Mouse (Mus musculus) kidney, postnatal 4 days (tissue): ENCODE data around the gene Gm14403.
A peak's percentile ranks its signal among the peaks of the same experiment; 100 is the strongest.
"Not testable (repeated sequence)": the region's sequence is repeated elsewhere in the genome, so short reads cannot be mapped to it uniquely, and the experiment has no call there.

Experiments
- DNase-seq, 2 experiments: peaks; one replicate each; pipeline ENCODE4 v3.0.0; 2021; ENCODE audit warnings: mixed read lengths in 2 of 2

The Gm14403 gene

GRCm38 (mm10) chr2:177498067-177498466, at the start of gene Gm14403:
Gm14403 (plus strand) TSS chr2:177498215.
- DNase-seq, result peak; percentile 46 to 63

GRCm38 (mm10) chr2:177464676-177465075, 33.3 kb upstream of the Gm14403 start, which contains the start of gene Zfp970:
Zfp970 (plus strand) TSS chr2:177464733.
- DNase-seq, result peak; percentile 28 to 62

GRCm38 (mm10) chr2:177468222-177468621, 29.8 kb upstream of the Gm14403 start:
- not testable (repeated sequence) for DNase-seq

- not testable (repeated sequence) for DNase-seq
Measured at GRCm38 (mm10) chr2:177472261-177472660, 25.8 kb upstream of the Gm14403 start.

- DNase-seq, result not testable (repeated sequence)
Measured at GRCm38 (mm10) chr2:177481971-177482370, 16.0 kb upstream of the Gm14403 start.

GRCm38 (mm10) chr2:177483238-177483948, 14.6 kb upstream of the Gm14403 start:
- DNase-seq, result not testable (repeated sequence)

GRCm38 (mm10) chr2:177499182-177499581, 1.2 kb downstream of the Gm14403 start:
- not testable (repeated sequence) for DNase-seq

GRCm38 (mm10) chr2:177505211-177505719, 7.2 kb downstream of the Gm14403 start:
- not testable (repeated sequence) for DNase-seq

GRCm38 (mm10) chr2:177511381-177511780, 13.4 kb downstream of the Gm14403 start:
- not testable (repeated sequence) for DNase-seq

- DNase-seq, result not testable (repeated sequence)
Measured at GRCm38 (mm10) chr2:177511972-177512371, 14.0 kb downstream of the Gm14403 start.

- not testable (repeated sequence) for DNase-seq
Measured at GRCm38 (mm10) chr2:177513991-177514479, 16.0 kb downstream of the Gm14403 start.

GRCm38 (mm10) chr2:177517746-177518145, 19.7 kb downstream of the Gm14403 start:
- not testable (repeated sequence) for DNase-seq

- DNase-seq, result not testable (repeated sequence)
Measured at GRCm38 (mm10) chr2:177518354-177518753, 20.3 kb downstream of the Gm14403 start.

GRCm38 (mm10) chr2:177518960-177519359, 20.9 kb downstream of the Gm14403 start:
- DNase-seq, result not testable (repeated sequence)

- no peak for DNase-seq
Measured at GRCm38 (mm10) chr2:177520035-177520434, 22.0 kb downstream of the Gm14403 start.

- DNase-seq, result no peak
Measured at GRCm38 (mm10) chr2:177523061-177523460, 25.0 kb downstream of the Gm14403 start.

GRCm38 (mm10) chr2:177523674-177524073, 25.7 kb downstream of the Gm14403 start:
- not testable (repeated sequence) for DNase-seq

- DNase-seq, result not testable (repeated sequence)
Measured at GRCm38 (mm10) chr2:177524171-177524570, 26.2 kb downstream of the Gm14403 start.

GRCm38 (mm10) chr2:177535876-177536275, 37.9 kb downstream of the Gm14403 start:
- DNase-seq, result no peak

- DNase-seq, result not testable (repeated sequence)
Measured at GRCm38 (mm10) chr2:177537141-177537540, 39.1 kb downstream of the Gm14403 start.

- DNase-seq, result not testable (repeated sequence)
Measured at GRCm38 (mm10) chr2:177537717-177538116, 39.7 kb downstream of the Gm14403 start.

GRCm38 (mm10) chr2:177555261-177555660, 57.2 kb downstream of the Gm14403 start:
- DNase-seq, result not testable (repeated sequence)
